Mouse (Mus musculus): ENCODE measurements at regions not wholly inside any gene's neighbourhood (a gene's known extent, or its start where the extent isn't known, plus 50 kb on each side); places are given as distances from the start of the nearest gene placed in this dataset.
A peak's percentile ranks its signal among the peaks of the same experiment; 100 is the strongest.

GRCm38 (mm10) chr4:45673081-45673819 lies 125.6 kb upstream of the Aldh1b1 start:
- WGBS: 54% methylated on average over 16 of the region's 16 CpGs
- H3K4me2 ChIP-seq (ENCODE audit: low read length): no peak overlapping the region
- ATAC-seq (peak; percentile 85; the same call in 1 of the 2 replicates), DNase-seq (ENCODE audit: low spot score) (peak; percentile 65)
- H3K27ac ChIP-seq (ENCODE audit: low read depth, low read length): peak overlapping the region; percentile 39
- no peak overlapping the region for H3K9ac ChIP-seq (ENCODE audit: low read length)
- H3K4me3 ChIP-seq (ENCODE audit: low read depth, low read length): no peak overlapping the region
- H3K9me3 ChIP-seq (replicated peaks; ENCODE audit: control insufficient read depth, low read length): no peaks in the 10 kb centered on the region
- H3K4me1 ChIP-seq (ENCODE audit: control insufficient read depth, insufficient read depth, low read length): peaks cover 21% of the 10 kb centered on the region
- no peaks in the 10 kb centered on the region for H3K36me3 ChIP-seq (ENCODE audit: control insufficient read depth, insufficient read depth, low read length)
- H3K27me3 ChIP-seq (replicated peaks; ENCODE audit: control insufficient read depth, insufficient read depth, low read length): no peaks in the 10 kb centered on the region

- Histone ChIP-seq H3K4me1 (ENCODE audit: control insufficient read depth, insufficient read depth, low read length) (peaks cover 21% of the 10 kb centered on the region), H3K27ac (ENCODE audit: low read depth, low read length) (peak overlapping the region; percentile 75), H3K27me3 (replicated peaks; ENCODE audit: control insufficient read depth, insufficient read depth, low read length) (no peaks in the 10 kb centered on the region), H3K9ac (ENCODE audit: low read length) (no peak overlapping the region), H3K9me3 (replicated peaks; ENCODE audit: control insufficient read depth, low read length) (no peaks in the 10 kb centered on the region), H3K4me2 (ENCODE audit: low read length) (no peak overlapping the region), H3K4me3 (ENCODE audit: low read depth, low read length) (no peak overlapping the region), H3K36me3 (ENCODE audit: control insufficient read depth, insufficient read depth, low read length) (no peaks in the 10 kb centered on the region)
- DNase-seq (ENCODE audit: low spot score) (peak; percentile 39), ATAC-seq (peak; percentile 37; the same call in 1 of the 2 replicates)
- 32% methylated on average over 16 of the region's 16 CpGs for WGBS
Measured at GRCm38 (mm10) chr4:45672262-45673076, 126.4 kb upstream of the Aldh1b1 start.

GRCm38 (mm10) chr4:45664372-45664771 lies 132.1 kb upstream of the Shb start:
- Histone ChIP-seq H3K4me2 (ENCODE audit: low read length) (no peak overlapping the region), H3K4me1 (ENCODE audit: control insufficient read depth, insufficient read depth, low read length) (no peaks in the 10 kb centered on the region), H3K9me3 (replicated peaks; ENCODE audit: control insufficient read depth, low read length) (no peaks in the 10 kb centered on the region), H3K27me3 (replicated peaks; ENCODE audit: control insufficient read depth, insufficient read depth, low read length) (no peaks in the 10 kb centered on the region), H3K36me3 (ENCODE audit: control insufficient read depth, insufficient read depth, low read length) (no peaks in the 10 kb centered on the region), H3K9ac (ENCODE audit: low read length) (no peak overlapping the region), H3K4me3 (ENCODE audit: low read depth, low read length) (no peak overlapping the region), H3K27ac (ENCODE audit: low read depth, low read length) (no peak overlapping the region)
- WGBS: 89% methylated on average over 8 of the region's 8 CpGs
- DNase-seq (ENCODE audit: low spot score) (no peak), ATAC-seq (no peak)

GRCm38 (mm10) chr4:45657350-45657978 lies 125.2 kb upstream of the Shb start:
- no peak overlapping the region for H3K9ac ChIP-seq (ENCODE audit: low read length)
- no peak overlapping the region for H3K4me2 ChIP-seq (ENCODE audit: low read length)
- H3K9me3 ChIP-seq (replicated peaks; ENCODE audit: control insufficient read depth, low read length): no peaks in the 10 kb centered on the region
- no peak for ATAC-seq
- H3K4me3 ChIP-seq (ENCODE audit: low read depth, low read length): no peak overlapping the region
- DNase-seq (ENCODE audit: low spot score): no peak
- no peaks in the 10 kb centered on the region for H3K36me3 ChIP-seq (ENCODE audit: control insufficient read depth, insufficient read depth, low read length)
- peaks cover 21% of the 10 kb centered on the region for H3K4me1 ChIP-seq (ENCODE audit: control insufficient read depth, insufficient read depth, low read length)
- H3K27me3 ChIP-seq (replicated peaks; ENCODE audit: control insufficient read depth, insufficient read depth, low read length): no peaks in the 10 kb centered on the region
- H3K27ac ChIP-seq (ENCODE audit: low read depth, low read length): no peak overlapping the region
- 41% methylated on average over 5 of the region's 5 CpGs for WGBS

GRCm38 (mm10) chr4:45655780-45656179 lies 123.5 kb upstream of the Shb start:
- WGBS: 61% methylated on average over 5 of the region's 5 CpGs
- Histone ChIP-seq H3K27ac (ENCODE audit: low read depth, low read length) (no peak overlapping the region), H3K9ac (ENCODE audit: low read length) (no peak overlapping the region)

GRCm38 (mm10) chr4:45654804-45655155 lies 122.5 kb upstream of the Shb start:
- no peak overlapping the region for H3K4me3 ChIP-seq (ENCODE audit: low read depth, low read length)
- peak; percentile 80 for DNase-seq (ENCODE audit: low spot score)

More at GRCm38 (mm10) chr4:45655780-45656179, 123.5 kb upstream of the Shb start:
- Histone ChIP-seq H3K36me3 (ENCODE audit: control insufficient read depth, insufficient read depth, low read length) (no peaks in the 10 kb centered on the region), H3K27me3 (replicated peaks; ENCODE audit: control insufficient read depth, insufficient read depth, low read length) (no peaks in the 10 kb centered on the region), H3K4me1 (ENCODE audit: control insufficient read depth, insufficient read depth, low read length) (peaks cover 21% of the 10 kb centered on the region), H3K4me3 (ENCODE audit: low read depth, low read length) (no peak overlapping the region), H3K9me3 (replicated peaks; ENCODE audit: control insufficient read depth, low read length) (no peaks in the 10 kb centered on the region), H3K4me2 (ENCODE audit: low read length) (no peak overlapping the region)
- no peak for ATAC-seq
- DNase-seq (ENCODE audit: low spot score): no peak

GRCm38 (mm10) chr4:45654019-45654803 lies 121.9 kb upstream of the Shb start:
- peak overlapping the region; percentile 37 for H3K4me2 ChIP-seq (ENCODE audit: low read length)
- peak; percentile 91 for DNase-seq (ENCODE audit: low spot score)
- no peak overlapping the region for H3K4me3 ChIP-seq (ENCODE audit: low read depth, low read length)
- peaks cover 21% of the 10 kb centered on the region for H3K4me1 ChIP-seq (ENCODE audit: control insufficient read depth, insufficient read depth, low read length)
- no peaks in the 10 kb centered on the region for H3K9me3 ChIP-seq (replicated peaks; ENCODE audit: control insufficient read depth, low read length)
- ATAC-seq: peak; percentile 87
- 1% methylated on average over 14 of the region's 14 CpGs for WGBS
- H3K36me3 ChIP-seq (ENCODE audit: control insufficient read depth, insufficient read depth, low read length): no peaks in the 10 kb centered on the region
- H3K9ac ChIP-seq (ENCODE audit: low read length): no peak overlapping the region; the same call in 1 of the 2 replicates
- H3K27ac ChIP-seq (ENCODE audit: low read depth, low read length): peak overlapping the region; percentile 83
- no peaks in the 10 kb centered on the region for H3K27me3 ChIP-seq (replicated peaks; ENCODE audit: control insufficient read depth, insufficient read depth, low read length)

More at GRCm38 (mm10) chr4:45654804-45655155, 122.5 kb upstream of the Shb start:
- Histone ChIP-seq H3K27ac (ENCODE audit: low read depth, low read length) (peak overlapping the region; percentile 83), H3K9ac (ENCODE audit: low read length) (no peak overlapping the region), H3K27me3 (replicated peaks; ENCODE audit: control insufficient read depth, insufficient read depth, low read length) (no peaks in the 10 kb centered on the region), H3K36me3 (ENCODE audit: control insufficient read depth, insufficient read depth, low read length) (no peaks in the 10 kb centered on the region), H3K4me1 (ENCODE audit: control insufficient read depth, insufficient read depth, low read length) (peaks cover 21% of the 10 kb centered on the region), H3K4me2 (ENCODE audit: low read length) (peak overlapping the region; percentile 37), H3K9me3 (replicated peaks; ENCODE audit: control insufficient read depth, low read length) (no peaks in the 10 kb centered on the region)
- WGBS: under 1% methylated on average over 4 of the region's 4 CpGs
- peak; percentile 74 for ATAC-seq

- no peak for ATAC-seq
- no peaks in the 10 kb centered on the region for H3K36me3 ChIP-seq (ENCODE audit: control insufficient read depth, insufficient read depth, low read length)
- no peak overlapping the region for H3K9ac ChIP-seq (ENCODE audit: low read length)
- H3K27ac ChIP-seq (ENCODE audit: low read depth, low read length): no peak overlapping the region
- 87% methylated on average over 9 of the region's 9 CpGs for WGBS
- H3K27me3 ChIP-seq (replicated peaks; ENCODE audit: control insufficient read depth, insufficient read depth, low read length): no peaks in the 10 kb centered on the region
- peaks cover 5% of the 10 kb centered on the region for H3K4me1 ChIP-seq (ENCODE audit: control insufficient read depth, insufficient read depth, low read length)
- H3K4me2 ChIP-seq (ENCODE audit: low read length): no peak overlapping the region
- DNase-seq (ENCODE audit: low spot score): no peak
- H3K9me3 ChIP-seq (replicated peaks; ENCODE audit: control insufficient read depth, low read length): no peaks in the 10 kb centered on the region
- H3K4me3 ChIP-seq (ENCODE audit: low read depth, low read length): no peak overlapping the region
Measured at GRCm38 (mm10) chr4:45648884-45649577, 116.8 kb upstream of the Shb start.
